ENCODE assay signal across 29 mouse cellular contexts in genomic region chr13:103893065-103893464, GRCm38 (mm10). TPM values are rescaled to one million over a fixed set of nuclear protein-coding genes. Genes with fewer than 3 reads are reported as not detected.
DNase-seq lines count a peak whose midpoint lies in the region; ATAC-seq lines count a peak whose summit lies in the region.
"Had no signal": no experiment of that assay in that cellular context is flagged by ENCODE, and none has a peak within 500 bp of the region (broad histone marks: within the 10 kb centered on the region; RNA-seq: fewer than 3 reads in every experiment).

No protein-coding gene starts in this region.

- H3K4me1 ChIP-seq in kidney, embryonic 14.5 days (ENCODE audit: control insufficient read depth, insufficient read depth, low read length), result peaks cover 6% of the 10 kb centered on the region; the same call in 1 of the 2 replicates
- H3K4me1 ChIP-seq: forebrain, embryonic 15.5 days; heart, embryonic 10.5 days had no signal

- WGBS in kidney, embryonic 14.5 days, result 93% methylated on average over 5 of the region's 5 CpGs

- H3K9me3 ChIP-seq in kidney, embryonic 14.5 days (ENCODE audit: control insufficient read depth, low read length), result no peaks in the 10 kb centered on the region
- H3K9me3 ChIP-seq: embryonic facial prominence, embryonic 10.5 days; embryonic facial prominence, embryonic 13.5 days; forebrain, embryonic 15.5 days; heart, embryonic 10.5 days; hindbrain, embryonic 15.5 days had no signal

- H3K4me2 ChIP-seq in kidney, embryonic 14.5 days (replicated peaks; ENCODE audit: low read depth, low read length), result no peak overlapping the region
- H3K4me2 ChIP-seq: embryonic facial prominence, embryonic 13.5 days; forebrain, embryonic 12.5 days; forebrain, embryonic 15.5 days; heart, embryonic 13.5 days; hindbrain, embryonic 12.5 days; hindbrain, embryonic 15.5 days had no signal

- H3K27ac ChIP-seq in kidney, embryonic 14.5 days (ENCODE audit: low read depth, low read length), result no peak overlapping the region
- H3K27ac ChIP-seq: embryonic facial prominence, embryonic 10.5 days; embryonic facial prominence, embryonic 13.5 days; forebrain, embryonic 12.5 days; forebrain, embryonic 15.5 days; gastrocnemius, adult 2 months; heart, adult 2 months; heart, embryonic 10.5 days; heart, embryonic 13.5 days; hindbrain, embryonic 15.5 days had no signal

- peak; percentile 93 for ATAC-seq in common myeloid progenitor, adult 5-6 weeks (replicated peaks; ENCODE audit: low read depth, poor library complexity, severe bottlenecking)
- peak; percentile 94 for ATAC-seq in megakaryocyte, adult 5-6 weeks (ENCODE audit: poor library complexity, severe bottlenecking)
- peak; percentile 89 for ATAC-seq in monocyte, adult 5-6 weeks (replicated peaks; ENCODE audit: insufficient number of reproducible peaks, low FRiP score, low TSS enrichment, poor library complexity, severe bottlenecking)
- no peak for ATAC-seq in kidney, embryonic 14.5 days (ENCODE audit: low FRiP score, low TSS enrichment)
- ATAC-seq: activated CD4-positive, CD25-positive, alpha-beta regulatory T cell, adult 4 months; CD4-positive, CD25-positive, alpha-beta regulatory T cell, adult 4 months; forebrain, embryonic 15.5 days had no signal

- H3K36me3 ChIP-seq in kidney, embryonic 14.5 days (ENCODE audit: control insufficient read depth, insufficient read depth, low read length), result no peaks in the 10 kb centered on the region
- H3K36me3 ChIP-seq: forebrain, embryonic 12.5 days; forebrain, embryonic 15.5 days; hindbrain, embryonic 12.5 days; hindbrain, embryonic 15.5 days had no signal

- H3K27me3 ChIP-seq in kidney, embryonic 14.5 days (ENCODE audit: control insufficient read depth, insufficient read depth, low read length), result no peaks in the 10 kb centered on the region
- H3K27me3 ChIP-seq: embryonic facial prominence, embryonic 13.5 days; forebrain, embryonic 12.5 days; forebrain, embryonic 15.5 days; heart, embryonic 13.5 days; hindbrain, embryonic 12.5 days; hindbrain, embryonic 15.5 days had no signal

- no peak overlapping the region for H3K4me3 ChIP-seq in kidney, embryonic 14.5 days (ENCODE audit: low read length)
- H3K4me3 ChIP-seq: embryonic facial prominence, embryonic 10.5 days; embryonic facial prominence, embryonic 13.5 days; erythroblast, embryonic 14.5 days; forebrain, embryonic 12.5 days; forebrain, embryonic 15.5 days; gastrocnemius, adult 2 months; heart, adult 2 months; heart, embryonic 10.5 days; heart, embryonic 13.5 days; hindbrain, embryonic 12.5 days; hindbrain, embryonic 15.5 days had no signal

- no peak overlapping the region for H3K9ac ChIP-seq in kidney, embryonic 14.5 days (ENCODE audit: low read depth, low read length)
- H3K9ac ChIP-seq: embryonic facial prominence, embryonic 13.5 days; forebrain, embryonic 12.5 days; forebrain, embryonic 15.5 days; heart, embryonic 13.5 days; hindbrain, embryonic 12.5 days; hindbrain, embryonic 15.5 days had no signal

- peak; percentile 42 to 48 for DNase-seq in B cell, adult 2 months
- no peak for DNase-seq in adrenal gland, postnatal 10 days
- no peak for DNase-seq in frontal cortex, postnatal 14 days (ENCODE audit: low spot score in 2 of 2)
- no peak for DNase-seq in kidney, postnatal 10 days
- DNase-seq: adrenal gland, adult 8-10 months; adrenal gland, postnatal 36 days; cerebellum, adult 18-20 months; cerebellum, adult 9-10 months; cerebellum, postnatal 14 days; gastrocnemius, adult 2 months; gastrocnemius, postnatal 14 days; heart, adult 2 months; heart, postnatal 14 days; heart, postnatal 4 days had no signal

RNA-seq across cellular contexts. Expression of gene Erbin, which starts 27.2 kb away (rescaled TPM):
- 143 and 174 TPM in 2 replicates for total RNA-seq in common myeloid progenitor, adult 5-6 weeks (2017)
- 85.4 and 98.6 TPM in 2 replicates for total RNA-seq in megakaryocyte, adult 5-6 weeks (2015)
- 84.8 and 96.9 TPM in 2 replicates for total RNA-seq in megakaryocyte, adult 5-6 weeks (2017)
- 155 to 190 TPM (median 167 TPM) in 3 replicates for total RNA-seq in monocyte, adult 5-6 weeks (2017)
- 28.9 and 39.5 TPM in 2 replicates for polyA plus RNA-seq in kidney, embryonic 14.5 days (2014; fragmentation: Nextera tagmentation; extraction: Ambion mirVana)
- 10 to 100 TPM; 73.8 to 80.7 TPM for total RNA-seq in adrenal gland, postnatal 10 days (2021)

Comparison
In these comparisons a context has a peak if more than half of its experiments do, and no peak if none do; other contexts are left out.
1. DNase-seq: peak in B cell, adult 2 months (2 of 2); none in adrenal gland, postnatal 10 days (single experiment), frontal cortex, postnatal 14 days (0 of 2) and kidney, postnatal 10 days (single experiment).